Mouse (Mus musculus) hindbrain, postnatal 0 days (tissue): ENCODE measurements at regions not wholly inside any gene's neighbourhood (a gene's known extent, or its start where the extent isn't known, plus 50 kb on each side); places are given as distances from the start of the nearest gene placed in this dataset.

ENCODE experiments used
- ATAC-seq: fragments of 200-750 bp; cut with Nextera tagmentation; 2 replicates; pipeline ENCODE4 v1.8.0; 2017; ENCODE audit warnings: mild to moderate bottlenecking, moderate TSS enrichment, moderate library complexity
- DNase-seq: peaks from one replicate; pipeline ENCODE4 v3.0.0-alpha.2; 2015; ENCODE audit warnings: low spot score
- H3K27ac ChIP-seq: fragments of 300-500 bp; sonication (generic); 2 replicates; pipeline ENCODE4 v1.5.1; 2014; ENCODE audit warnings: mild to moderate bottlenecking
- H3K27me3 ChIP-seq: fragments of 300-500 bp; sonication (generic); 2 replicates; pipeline ENCODE4 v1.6.1; 2014; ENCODE audit warnings: low read length, mixed read lengths; ENCODE audit not compliant: insufficient read depth
- H3K36me3 ChIP-seq: fragments of 300-500 bp; sonication (generic); 2 replicates; pipeline ENCODE4 v1.6.1; 2014; ENCODE audit warnings: low read length, mixed read lengths; ENCODE audit not compliant: insufficient read depth
- H3K4me1 ChIP-seq: fragments of 300-500 bp; sonication (generic); 2 replicates; pipeline ENCODE4 v1.6.1; 2014; ENCODE audit warnings: antibody characterized with exemption, low read length, mixed read lengths; ENCODE audit not compliant: insufficient read depth
- H3K4me2 ChIP-seq: fragments of 300-500 bp; sonication (generic); 2 replicates; pipeline ENCODE4 v1.6.1; 2014; ENCODE audit warnings: low read depth, mild to moderate bottlenecking, low read length, moderate library complexity, mixed read lengths
- H3K4me3 ChIP-seq: fragments of 300-500 bp; sonication (generic); 2 replicates; pipeline ENCODE4 v1.5.1; 2014; ENCODE audit warnings: low read length
- H3K9ac ChIP-seq: fragments of 300-500 bp; sonication (generic); replicated peaks from 2 replicates; pipeline ENCODE4 v1.6.1; 2014; ENCODE audit warnings: mild to moderate bottlenecking, low read length, moderate library complexity, mixed read lengths
- H3K9me3 ChIP-seq: fragments of 300-500 bp; sonication (generic); 2 replicates; pipeline ENCODE4 v1.6.1; 2016; ENCODE audit warnings: low read length, mixed read lengths
- CTCF ChIP-seq: IDR thresholded peaks from 2 replicates; pipeline ENCODE4 v1.5.1; 2016; ENCODE audit warnings: antibody characterized with exemption, control low read depth, low read depth
- WGBS: fragments of 180-500 bp; shearing (Covaris S2); extraction: QIAGEN DNeasy Blood & Tissue Kit; methylation state at CpG from one replicate; pipeline ENCODE4 v1.1.7; 2014; 5-methylcytosine and 5-hydroxymethylcytosine counted together

DNA sequence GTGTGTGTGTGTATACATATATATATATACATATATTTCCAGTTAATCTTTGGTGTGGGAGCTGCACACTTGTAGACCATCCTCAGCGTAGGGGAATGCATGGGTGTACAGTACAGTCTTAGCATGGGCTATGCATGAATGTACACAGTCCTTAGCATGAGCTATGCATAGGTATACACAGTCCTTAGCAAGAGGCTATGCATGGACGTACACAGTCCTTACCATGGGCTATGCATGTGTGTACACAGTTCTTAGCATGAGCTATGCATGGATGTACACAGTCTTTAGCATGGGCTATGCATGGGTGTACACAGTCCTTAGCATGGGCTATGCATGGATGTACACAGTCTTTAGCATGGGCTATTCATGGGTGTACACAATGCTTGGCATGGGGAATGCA lies 70.5 kb downstream of the Rchy1 start:
- 91% methylated on average over 2 of the region's 2 CpGs for WGBS

DNA sequence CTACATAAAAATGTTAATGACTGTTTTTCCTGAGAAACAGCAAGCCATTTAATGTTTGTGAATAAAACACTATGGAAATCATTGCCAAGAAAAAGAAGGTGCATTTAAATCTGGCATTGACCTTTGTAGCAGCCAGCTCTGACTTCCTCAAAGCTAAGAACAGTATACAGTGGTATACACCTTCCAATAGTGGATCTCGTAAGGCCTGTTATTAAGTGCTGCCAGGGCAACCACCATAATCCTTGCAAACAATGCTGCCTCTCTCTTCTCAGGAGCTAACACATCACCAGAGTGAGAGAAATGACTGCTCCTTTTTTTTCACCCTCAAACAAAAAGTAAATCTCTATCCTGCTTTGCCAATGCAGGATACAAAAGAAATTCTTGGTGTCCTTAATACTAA lies 81.1 kb downstream of the Rchy1 start:
- Histone ChIP-seq H3K27me3 (no peaks in the 10 kb centered on the region), H3K4me3 (no peak overlapping the region), H3K9ac (no peak overlapping the region), H3K4me1 (no peaks in the 10 kb centered on the region), H3K27ac (no peak overlapping the region), H3K9me3 (0 out of 2 replicates have a peak, but pooled peaks cover 2% of the 10 kb centered on the region), H3K36me3 (no peaks in the 10 kb centered on the region), H3K4me2 (no peak overlapping the region)
- no peak for TF ChIP-seq CTCF
- no peak for DNase-seq
- ATAC-seq = no peak
- WGBS = 60% methylated on average over 1 of the region's 1 CpGs

More for the DNA sequence above, 70.5 kb downstream of the Rchy1 start:
- no peak for TF ChIP-seq CTCF
- DNase-seq (no peak), ATAC-seq (0 out of 2 replicates have a peak, but pooled peaks have one; percentile 29)
- Histone ChIP-seq H3K9me3 (no peaks in the 10 kb centered on the region), H3K36me3 (no peaks in the 10 kb centered on the region), H3K4me1 (no peaks in the 10 kb centered on the region), H3K4me3 (no peak overlapping the region), H3K27ac (no peak overlapping the region), H3K4me2 (no peak overlapping the region), H3K9ac (no peak overlapping the region), H3K27me3 (no peaks in the 10 kb centered on the region)

DNA sequence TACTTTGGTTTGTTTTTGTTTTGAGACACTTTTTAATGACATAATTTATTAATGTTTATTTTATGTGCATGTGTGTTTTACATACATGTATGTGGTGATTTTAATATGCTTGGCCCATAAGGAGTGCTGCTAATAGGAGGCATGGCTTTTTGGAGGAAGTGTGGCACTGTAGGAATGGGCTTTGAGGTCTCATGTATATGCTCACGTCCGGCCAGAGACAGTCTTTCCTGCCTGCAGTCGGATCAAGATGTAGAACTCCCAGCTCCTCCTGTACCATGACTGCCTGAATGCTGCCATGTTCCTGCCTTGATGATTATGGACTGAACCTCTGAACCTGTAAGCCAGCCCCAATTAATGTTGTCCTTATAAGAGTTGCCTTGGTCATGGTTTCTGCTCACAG lies 82.6 kb downstream of the Rchy1 start:
- 92% methylated on average over 3 of the region's 3 CpGs for WGBS
- Histone ChIP-seq H3K27me3 (no peaks in the 10 kb centered on the region), H3K4me3 (no peak overlapping the region), H3K36me3 (no peaks in the 10 kb centered on the region), H3K4me1 (no peaks in the 10 kb centered on the region), H3K9me3 (no peaks in the 10 kb centered on the region), H3K27ac (no peak overlapping the region), H3K9ac (no peak overlapping the region), H3K4me2 (no peak overlapping the region)
- DNase-seq = no peak
- no peak for TF ChIP-seq CTCF
- ATAC-seq = no peak

DNA sequence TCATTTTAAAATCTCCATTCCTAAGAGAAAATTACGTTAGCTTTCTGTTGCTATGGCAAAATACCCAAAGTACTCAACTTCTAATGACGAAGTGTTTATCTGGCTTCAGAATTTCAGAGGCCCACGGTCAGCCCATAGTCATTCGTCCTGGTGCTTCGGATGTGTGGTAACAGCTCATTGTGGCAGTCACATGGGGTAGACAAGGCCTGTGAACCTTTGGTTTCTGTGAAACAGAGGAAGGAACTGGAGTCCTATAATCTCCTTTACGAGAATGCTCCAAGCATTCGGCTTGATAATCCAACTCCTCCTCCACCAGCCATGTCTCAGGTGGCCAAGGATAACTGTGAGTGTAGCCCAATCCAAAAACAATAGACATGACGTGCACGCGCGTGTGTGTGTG lies 84.2 kb downstream of the Rchy1 start:
- Histone ChIP-seq H3K27ac (no peak overlapping the region), H3K4me2 (no peak overlapping the region), H3K4me3 (no peak overlapping the region), H3K4me1 (no peaks in the 10 kb centered on the region), H3K36me3 (no peaks in the 10 kb centered on the region), H3K9me3 (no peaks in the 10 kb centered on the region), H3K9ac (no peak overlapping the region), H3K27me3 (no peaks in the 10 kb centered on the region)
- no peak for TF ChIP-seq CTCF
- 85% methylated on average over 11 of the region's 11 CpGs for WGBS
- ATAC-seq = no peak
- DNase-seq = no peak

DNA sequence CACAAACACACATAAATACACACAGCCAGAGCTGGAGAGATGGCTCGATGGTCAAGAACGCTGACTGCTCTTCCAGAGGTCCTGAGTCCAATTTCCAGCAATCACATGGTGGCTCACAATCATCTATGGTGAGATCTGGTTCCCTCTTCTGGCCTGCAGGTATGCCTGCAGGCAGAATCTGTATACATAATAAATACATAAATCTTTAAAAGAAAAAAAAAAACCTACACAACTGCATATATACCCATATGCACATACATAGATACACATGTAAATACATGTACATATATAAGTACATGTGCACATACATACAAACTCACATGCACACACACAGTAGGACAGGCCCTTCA lies 86.2 kb downstream of the Rchy1 start:
- no peak overlapping the region for H3K9ac ChIP-seq
- H3K9me3 ChIP-seq = no peaks in the 10 kb centered on the region
- DNase-seq = no peak
- 87% methylated on average over 2 of the region's 2 CpGs for WGBS
- no peaks in the 10 kb centered on the region for H3K4me1 ChIP-seq
- no peak overlapping the region for H3K4me2 ChIP-seq
- no peak; the same call in 1 of the 2 replicates for TF ChIP-seq CTCF
- no peaks in the 10 kb centered on the region for H3K27me3 ChIP-seq
- no peaks in the 10 kb centered on the region for H3K36me3 ChIP-seq
- no peak overlapping the region for H3K4me3 ChIP-seq
- ATAC-seq = no peak
- no peak overlapping the region for H3K27ac ChIP-seq

DNA sequence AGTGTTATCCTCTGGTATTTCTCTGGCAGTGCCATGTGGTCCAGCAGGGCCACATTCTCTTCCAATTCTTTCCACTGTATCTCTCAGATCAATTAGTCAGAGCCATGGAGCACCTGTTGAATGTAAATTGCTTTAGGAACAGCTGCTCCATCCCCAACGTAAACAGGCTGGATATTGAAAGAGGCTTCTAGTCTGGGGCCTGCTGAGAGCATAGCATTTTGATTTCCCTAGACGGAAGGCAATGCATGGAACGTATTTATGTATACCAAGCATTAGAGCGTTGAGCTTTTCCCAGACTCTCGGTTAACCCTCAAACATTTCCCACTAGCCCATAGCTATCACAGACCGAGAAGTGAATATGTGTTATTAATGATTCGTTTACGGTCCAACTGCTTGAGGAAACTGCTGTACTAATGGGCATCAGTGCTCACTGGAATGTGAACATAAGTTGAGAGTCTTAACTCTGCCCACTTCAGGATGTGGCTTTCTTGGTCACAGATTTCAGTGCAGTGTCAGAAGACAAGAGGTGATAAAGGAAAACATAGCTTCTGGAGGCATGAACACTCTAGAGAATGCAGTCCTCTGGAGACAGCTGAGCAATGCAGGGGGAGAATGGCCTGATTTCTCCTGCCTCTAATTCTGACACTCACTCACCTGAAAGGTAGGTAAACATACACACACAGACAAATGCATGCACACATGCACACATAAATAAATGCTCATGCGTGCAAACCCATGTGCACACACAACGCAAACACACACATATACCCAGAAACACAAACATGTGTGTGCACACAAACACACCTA lies 86.8 kb downstream of the Rchy1 start:
- no peaks in the 10 kb centered on the region for H3K36me3 ChIP-seq
- no peak overlapping the region for H3K27ac ChIP-seq
- H3K9ac ChIP-seq = no peak overlapping the region
- WGBS = 50% methylated on average over 10 of the region's 10 CpGs
- no peak overlapping the region for H3K4me2 ChIP-seq
- H3K4me3 ChIP-seq = no peak overlapping the region
- H3K4me1 ChIP-seq = no peaks in the 10 kb centered on the region
- H3K27me3 ChIP-seq = no peaks in the 10 kb centered on the region
- peak; percentile 62 for DNase-seq
- no peak for TF ChIP-seq CTCF
- ATAC-seq = peak; percentile 57
- no peaks in the 10 kb centered on the region for H3K9me3 ChIP-seq

DNA sequence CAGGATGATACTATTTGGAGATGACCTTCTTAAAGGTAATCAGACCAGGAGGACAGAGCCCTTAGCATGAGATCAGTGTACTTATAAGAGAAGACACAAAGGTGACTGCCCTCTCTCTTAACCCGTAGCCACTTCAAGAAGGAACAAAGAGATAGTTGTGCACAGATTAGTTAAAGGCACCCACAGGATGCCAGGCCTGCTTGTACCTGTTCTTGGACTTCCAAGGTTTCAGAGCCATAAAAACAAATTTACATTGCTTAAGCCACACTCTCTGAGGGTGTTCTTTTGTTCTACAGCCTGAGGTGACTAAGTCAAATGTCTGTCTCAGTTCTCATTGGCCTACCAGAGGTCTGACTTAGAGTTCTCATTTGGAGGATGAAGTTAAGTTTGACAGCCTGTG lies 90.1 kb downstream of the Rchy1 start:
- Histone ChIP-seq H3K27ac (no peak overlapping the region), H3K9me3 (no peaks in the 10 kb centered on the region), H3K4me1 (no peaks in the 10 kb centered on the region), H3K27me3 (no peaks in the 10 kb centered on the region), H3K36me3 (no peaks in the 10 kb centered on the region), H3K4me2 (no peak overlapping the region), H3K9ac (no peak overlapping the region), H3K4me3 (no peak overlapping the region)
- 83% methylated on average over 1 of the region's 1 CpGs for WGBS
- DNase-seq (no peak), ATAC-seq (no peak)
- no peak for TF ChIP-seq CTCF
